Mouse (Mus musculus) stomach, embryonic 15.5 days (tissue): Measurements from ENCODE around the gene Shank2. TPM values are rescaled to one million over a fixed set of nuclear protein-coding genes. Genes with fewer than 3 reads are reported as not detected.

ENCODE experiments used
- microRNA-seq: library from miRNA; unstranded; fragments of <30 nt; microRNA quantifications from one replicate; pipeline ENCODE4, GENCODE M21; 2016
- polyA plus RNA-seq: library from polyadenylated mRNA; unstranded; fragments of >200 nt; fragmentation: Nextera tagmentation; extraction: Ambion mirVana; gene quantifications from 2 replicates; pipeline ENCODE4 v1.2.1, GENCODE M21; 2015

The Shank2 gene
- polyA plus RNA-seq, 1 experiment from 2014 or later = 2.1 TPM

Small RNAs within 50 kb of the gene (microRNA-seq; reads per million reads assigned to microRNA genes)
- 38.2 reads per million, percentile 39 among the genes with 10 or more reads in this experiment for gene Mir3105

Other genes starting within 250 kb of the Shank2 start
- gene Osbpl5, start 244.9 kb upstream of the Shank2 start, polyA plus RNA-seq = 34.4 and 36.5 TPM in 2 replicates
- gene Mrgprg, start 234.9 kb upstream of the Shank2 start, polyA plus RNA-seq = not detected in 2 replicates
- gene Mrgpre, start 217.4 kb upstream of the Shank2 start, polyA plus RNA-seq = 0.90 and 1.6 TPM in 2 replicates
- 9.8 and 12.3 TPM in 2 replicates for gene Nadsyn1, start 179.1 kb upstream of the Shank2 start, polyA plus RNA-seq
- 49.9 and 51.1 TPM in 2 replicates for gene Dhcr7, start 178.8 kb upstream of the Shank2 start, polyA plus RNA-seq
- gene Gm498, start 135.1 kb upstream of the Shank2 start, polyA plus RNA-seq = not detected in 2 replicates